Mouse (Mus musculus): Measurements from ENCODE around the gene Mrpl52.

GRCm38 (mm10) chr14:54464293-54465005, 37.7 kb downstream of the Mrpl52 start:
- TF ChIP-seq MYB (IDR thresholded peaks at IDR 0.05; ENCODE audit: low read depth, low read length), result no peak
- no peak for TF ChIP-seq POLR2A (IDR thresholded peaks at IDR 0.05; ENCODE audit: control insufficient read depth in 1 of 2, insufficient read depth in 1 of 2, low read depth in 1 of 2, low read length in 2 of 2, poor library complexity in 1 of 2)
- 0 out of 2 replicates have a peak, but pooled peaks have one; percentile 40 for TF ChIP-seq HCFC1 (IDR thresholded peaks at IDR 0.05; ENCODE audit: low read depth, low read length)
- TF ChIP-seq ZC3H11A (IDR thresholded peaks at IDR 0.05; ENCODE audit: low read depth, low read length), result no peak; the same call in 1 of the 2 replicates
- TF ChIP-seq CTCF (IDR thresholded peaks at IDR 0.05 in 2 of 3, conservative IDR thresholded peaks at IDR 0.05 in 1 of 3; ENCODE audit: control insufficient read depth in 1 of 3, insufficient read depth in 1 of 3, low read depth in 2 of 3, low read length in 3 of 3, poor library complexity in 1 of 3, severe bottlenecking in 1 of 3), result peak; percentile 51 to 73 (median 56)
- TF ChIP-seq KAT2A (conservative IDR thresholded peaks at IDR 0.05; ENCODE audit: low read depth, low read length), result no peak
- no peak for TF ChIP-seq NELFE (IDR thresholded peaks at IDR 0.05; ENCODE audit: low read depth, low read length)
- no peak for TF ChIP-seq JUND (IDR thresholded peaks at IDR 0.05; ENCODE audit: low read depth, low read length)

All from MEL (cell line).